Mouse (Mus musculus) gastrocnemius, postnatal 36 days (tissue): Measurements from ENCODE around the gene Ces1f. TPM values are rescaled to one million over a fixed set of nuclear protein-coding genes. Genes with fewer than 3 reads are reported as not detected.

ENCODE experiments used
- DNase-seq, 2 experiments: peaks; one replicate each; pipeline ENCODE4 v3.0.0; 2022
- intact Hi-C: fragments of 180-260 bp; cut with DNase I; formaldehyde crosslinking; loops from one replicate; pipeline ENCODE4 v1.15.1; 2025
- total RNA-seq, 2 experiments: library from RNA; stranded (reverse); gene quantifications; 2 replicates each; pipeline ENCODE4 v1.2.3; 2021

The Ces1f gene
- total RNA-seq, 2 experiments from 2014 or later = 0.31 to 0.67 TPM

GRCm38 (mm10) chr8:93217375-93217774 lies 62.2 kb downstream of the Ces1f start:
- intact Hi-C loops = loop anchor here (10.0 kb wide), 1 partner anchor 177 kb away; no protein-coding TSS in a partner anchor
- no peak for DNase-seq

DNA sequence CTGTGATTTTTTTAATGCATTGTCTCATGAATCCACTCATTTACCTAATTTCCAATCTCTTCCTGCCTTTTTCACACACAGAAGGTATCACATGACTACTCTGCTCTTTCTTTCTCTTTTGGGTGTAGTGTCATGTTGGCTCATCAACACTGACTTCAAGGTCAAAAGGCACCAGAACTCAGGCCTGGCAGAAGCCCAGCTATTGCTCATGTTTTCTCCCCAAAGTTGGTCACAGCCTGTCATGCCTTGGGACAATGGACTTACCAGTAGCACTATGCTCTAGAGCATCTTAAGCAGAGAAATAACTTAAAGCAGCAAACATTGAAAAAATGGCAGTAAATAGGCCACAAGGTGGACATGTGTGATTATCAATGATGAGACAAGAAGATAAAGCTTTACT lies 68.5 kb downstream of the Ces1f start:
- no peak for DNase-seq
- intact Hi-C loops = loop anchor here (10.0 kb wide), 1 partner anchor 184 kb away; no protein-coding TSS in a partner anchor

Other genes with a start within 250 kb of the Ces1f start
- gene Ces1a, start 231.6 kb downstream of the Ces1f start, total RNA-seq = not detected
- not detected for gene Ces1b, start 199.7 kb downstream of the Ces1f start, total RNA-seq
- gene Ces1c, start 148.5 kb downstream of the Ces1f start, total RNA-seq = under 1 TPM in 1 of 2 experiments, not detected in 1; 0.33 TPM
- 10 to 100 TPM; 28.6 to 70.1 TPM for gene Ces1d, start 81.9 kb downstream of the Ces1f start, total RNA-seq
- under 1 TPM; 0.27 to 0.41 TPM for gene Ces1e, start 50.1 kb downstream of the Ces1f start, total RNA-seq
- gene Ces1g, start 57.6 kb upstream of the Ces1f start, total RNA-seq = not detected
- gene Ces1h, start 100.0 kb upstream of the Ces1f start, total RNA-seq = not detected